Mouse (Mus musculus) liver, embryonic 11.5 days (tissue): ENCODE measurements around the gene Atp6v0a1. TPM values are rescaled to one million over a fixed set of nuclear protein-coding genes. Genes with fewer than 3 reads are reported as not detected.

ENCODE experiments used
- ATAC-seq: fragments of 200-750 bp; cut with Nextera tagmentation; replicated peaks from 2 replicates; pipeline ENCODE4 v1.8.0; 2017; ENCODE audit warnings: moderate number of reproducible peaks, mild to moderate bottlenecking, moderate TSS enrichment, moderate library complexity; ENCODE audit not compliant: low FRiP score
- DNase-seq: peaks from one replicate; pipeline ENCODE4 v3.0.0-alpha.2; 2017; ENCODE audit warnings: low spot score
- H3K27ac ChIP-seq: fragments of 300-500 bp; sonication (generic); 2 replicates; pipeline ENCODE4 v1.5.1; 2014; ENCODE audit warnings: mild to moderate bottlenecking, low read depth, low read length, control low read depth
- H3K27me3 ChIP-seq: fragments of 300-500 bp; sonication (generic); replicated peaks from 2 replicates; pipeline ENCODE4 v1.6.1; 2014; ENCODE audit warnings: low read length, mixed read lengths; ENCODE audit not compliant: control insufficient read depth, insufficient read depth
- H3K36me3 ChIP-seq: fragments of 300-500 bp; sonication (generic); 2 replicates; pipeline ENCODE4 v1.6.1; 2014; ENCODE audit warnings: mild to moderate bottlenecking, low read length, moderate library complexity, mixed read lengths; ENCODE audit not compliant: control insufficient read depth, insufficient read depth
- H3K4me1 ChIP-seq: fragments of 300-500 bp; sonication (generic); replicated peaks from 2 replicates; pipeline ENCODE4 v1.6.1; 2014; ENCODE audit warnings: low read length, mixed read lengths; ENCODE audit not compliant: control insufficient read depth, insufficient read depth
- H3K4me2 ChIP-seq: fragments of 300-500 bp; sonication (generic); 2 replicates; pipeline ENCODE4 v1.6.1; 2014; ENCODE audit warnings: mild to moderate bottlenecking, control low read depth, moderate library complexity
- H3K4me3 ChIP-seq: fragments of 300-500 bp; sonication (generic); 2 replicates; pipeline ENCODE4 v1.5.1; 2014; ENCODE audit warnings: low read depth, low read length, control low read depth
- H3K9ac ChIP-seq: fragments of 300-500 bp; sonication (generic); 2 replicates; pipeline ENCODE4 v1.6.1; 2014; ENCODE audit warnings: low read depth, low read length, control low read depth
- H3K9me3 ChIP-seq: fragments of 300-500 bp; sonication (generic); 2 replicates; pipeline ENCODE4 v1.6.1; 2016; ENCODE audit warnings: low read length, inconsistent platforms, mixed read lengths; ENCODE audit not compliant: control insufficient read depth
- WGBS: fragments of 180-500 bp; shearing (Covaris S2); extraction: QIAGEN DNeasy Blood & Tissue Kit; methylation state at CpG from one replicate; pipeline ENCODE4 v1.1.7; 2014; 5-methylcytosine and 5-hydroxymethylcytosine counted together
- polyA plus RNA-seq: library from polyadenylated mRNA; unstranded; fragments of >200 nt; fragmentation: Nextera tagmentation; extraction: Ambion mirVana; gene quantifications from 2 replicates; pipeline ENCODE4 v1.2.1, GENCODE M21; 2014

Gene Atp6v0a1
- polyA plus RNA-seq, 1 experiment from 2014 or later = 60.0 TPM

- DNase-seq (no peak), ATAC-seq (peak; percentile 44)
- Histone ChIP-seq H3K4me1 (peaks cover 44% of the 10 kb centered on the region), H3K4me2 (no peak overlapping the region; the same call in 1 of the 2 replicates), H3K9me3 (no peaks in the 10 kb centered on the region), H3K27ac (no peak overlapping the region), H3K36me3 (no peaks in the 10 kb centered on the region), H3K9ac (peak overlapping the region; percentile 37; the same call in 1 of the 2 replicates), H3K4me3 (no peak overlapping the region), H3K27me3 (peaks cover 26% of the 10 kb centered on the region)
- 42% methylated on average over 6 of the region's 6 CpGs for WGBS
These were observed 43.5 kb upstream of the Atp6v0a1 start for GRCm38 (mm10) chr11:100965760-100966159.

GRCm38 (mm10) chr11:100967376-100967775, 41.9 kb upstream of the Atp6v0a1 start:
- 71% methylated on average over 5 of the region's 5 CpGs for WGBS
- H3K4me2 ChIP-seq = no peak overlapping the region

GRCm38 (mm10) chr11:100967881-100968420, 41.3 kb upstream of the Atp6v0a1 start:
- peaks cover 39% of the 10 kb centered on the region for H3K27me3 ChIP-seq
- peak overlapping the region; percentile 99 for H3K4me2 ChIP-seq
- no peak overlapping the region for H3K4me3 ChIP-seq

More at GRCm38 (mm10) chr11:100967376-100967775, 41.9 kb upstream of the Atp6v0a1 start:
- ATAC-seq = no peak
- no peak for DNase-seq
- no peaks in the 10 kb centered on the region for H3K9me3 ChIP-seq
- peaks cover 42% of the 10 kb centered on the region for H3K4me1 ChIP-seq
- H3K27ac ChIP-seq = no peak overlapping the region
- no peaks in the 10 kb centered on the region for H3K36me3 ChIP-seq
- no peak overlapping the region for H3K4me3 ChIP-seq
- H3K27me3 ChIP-seq = peaks cover 39% of the 10 kb centered on the region
- no peak overlapping the region for H3K9ac ChIP-seq

DNA sequence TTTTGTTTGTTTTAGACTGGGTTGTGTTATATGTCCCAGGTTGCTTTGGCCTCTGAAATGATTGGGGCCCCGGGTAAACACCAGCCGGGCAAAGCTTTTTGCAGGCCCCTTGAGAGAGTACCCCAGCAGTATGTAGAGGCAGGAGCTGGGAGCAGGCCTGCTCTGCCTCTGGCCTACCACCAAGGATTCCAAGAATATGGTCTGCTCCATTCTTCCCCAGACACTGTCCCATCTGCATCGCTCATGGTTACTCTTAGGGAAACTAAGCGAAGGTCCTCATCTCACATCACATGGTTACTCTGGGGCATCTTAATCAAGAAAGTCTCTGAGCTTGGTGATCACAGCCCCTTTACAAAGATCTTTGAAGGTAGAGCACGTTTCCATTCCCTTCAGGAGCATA, 40.8 kb upstream of the Atp6v0a1 start:
- WGBS = 82% methylated on average over 5 of the region's 5 CpGs
- Histone ChIP-seq H3K9ac (no peak overlapping the region), H3K9me3 (no peaks in the 10 kb centered on the region), H3K4me3 (peak overlapping the region; percentile 67), H3K27ac (no peak overlapping the region), H3K4me1 (peaks cover 34% of the 10 kb centered on the region), H3K36me3 (no peaks in the 10 kb centered on the region), H3K27me3 (peaks cover 43% of the 10 kb centered on the region), H3K4me2 (peak overlapping the region; percentile 99)
- no peak for DNase-seq
- ATAC-seq = no peak

More at GRCm38 (mm10) chr11:100967881-100968420, 41.3 kb upstream of the Atp6v0a1 start:
- no peak overlapping the region for H3K9ac ChIP-seq
- ATAC-seq (no peak), DNase-seq (no peak)
- H3K4me1 ChIP-seq = peaks cover 37% of the 10 kb centered on the region
- no peaks in the 10 kb centered on the region for H3K9me3 ChIP-seq
- H3K27ac ChIP-seq = no peak overlapping the region
- WGBS = 80% methylated on average over 5 of the region's 5 CpGs
- H3K36me3 ChIP-seq = no peaks in the 10 kb centered on the region

GRCm38 (mm10) chr11:100969189-100969743, 40.0 kb upstream of the Atp6v0a1 start:
- peaks cover 45% of the 10 kb centered on the region for H3K27me3 ChIP-seq
- peak overlapping the region; percentile 25; the same call in 1 of the 2 replicates for H3K27ac ChIP-seq
- peak overlapping the region; percentile 50 for H3K9ac ChIP-seq
- ATAC-seq (no peak), DNase-seq (no peak)
- H3K4me2 ChIP-seq = peak overlapping the region; percentile 99
- H3K4me3 ChIP-seq = peak overlapping the region; percentile 67
- H3K4me1 ChIP-seq = peaks cover 29% of the 10 kb centered on the region
- H3K9me3 ChIP-seq = no peaks in the 10 kb centered on the region
- WGBS = 6% methylated on average over 35 of the region's 35 CpGs
- H3K36me3 ChIP-seq = no peaks in the 10 kb centered on the region

GRCm38 (mm10) chr11:100969744-100970556, 39.3 kb upstream of the Atp6v0a1 start:
- DNase-seq (peak; percentile 74), ATAC-seq (0 out of 2 replicates have a peak, but pooled peaks have one; percentile 9)
- H3K9ac ChIP-seq = peak overlapping the region; percentile 50
- H3K27ac ChIP-seq = peak overlapping the region; percentile 32; the same call in 1 of the 2 replicates
- peaks cover 28% of the 10 kb centered on the region for H3K4me1 ChIP-seq
- no peaks in the 10 kb centered on the region for H3K36me3 ChIP-seq
- H3K4me3 ChIP-seq = peak overlapping the region; percentile 67
- 1% methylated on average over 65 of the region's 65 CpGs for WGBS
- peak overlapping the region; percentile 99 for H3K4me2 ChIP-seq
- H3K27me3 ChIP-seq = peaks cover 45% of the 10 kb centered on the region
- H3K9me3 ChIP-seq = no peaks in the 10 kb centered on the region

GRCm38 (mm10) chr11:100970557-100970937, 38.7 kb upstream of the Atp6v0a1 start, which contains the start of gene Cavin1:
Gene Cavin1 (minus strand): TSS chr11:100970887.
- H3K4me1 ChIP-seq = peaks cover 25% of the 10 kb centered on the region
- peak; percentile 50; the same call in 1 of the 2 replicates for ATAC-seq

GRCm38 (mm10) chr11:100971455-100971854, 37.8 kb upstream of the Atp6v0a1 start:
- no peak overlapping the region for H3K9ac ChIP-seq
- no peak for ATAC-seq
- 67% methylated on average over 10 of the region's 10 CpGs for WGBS

More at GRCm38 (mm10) chr11:100970557-100970937, 38.7 kb upstream of the Atp6v0a1 start, which contains the start of gene Cavin1:
- peaks cover 45% of the 10 kb centered on the region for H3K27me3 ChIP-seq
- H3K4me2 ChIP-seq = peak within 1 kb of the TSS; percentile 99
- H3K4me3 ChIP-seq = peak within 1 kb of the TSS; percentile 67
- H3K27ac ChIP-seq = peak within 1 kb of the TSS; percentile 32; the same call in 1 of the 2 replicates
- H3K9ac ChIP-seq = peak within 1 kb of the TSS; percentile 50
- H3K9me3 ChIP-seq = no peaks in the 10 kb centered on the region
- WGBS = 4% methylated on average over 20 of the region's 20 CpGs
- H3K36me3 ChIP-seq = no peaks in the 10 kb centered on the region
- DNase-seq = peak; percentile 65

More at GRCm38 (mm10) chr11:100971455-100971854, 37.8 kb upstream of the Atp6v0a1 start:
- Histone ChIP-seq H3K9me3 (no peaks in the 10 kb centered on the region), H3K4me3 (no peak overlapping the region), H3K4me1 (peaks cover 18% of the 10 kb centered on the region), H3K27ac (no peak overlapping the region), H3K27me3 (peaks cover 43% of the 10 kb centered on the region), H3K4me2 (no peak overlapping the region), H3K36me3 (no peaks in the 10 kb centered on the region)
- DNase-seq = no peak
